Mouse (Mus musculus) stomach, embryonic 16.5 days (tissue): ENCODE measurements at regions not wholly inside any gene's neighbourhood (a gene's known extent, or its start where the extent isn't known, plus 50 kb on each side); places are given as distances from the start of the nearest gene placed in this dataset.

Source experiments
- ATAC-seq: fragments of 200-750 bp; cut with Nextera tagmentation; 2 replicates; pipeline ENCODE4 v1.8.0; 2017; ENCODE audit warnings: moderate number of reproducible peaks, moderate TSS enrichment; ENCODE audit not compliant: insufficient read depth, low FRiP score
- H3K27ac ChIP-seq: fragments of 300-500 bp; sonication (generic); 2 replicates; pipeline ENCODE4 v1.5.1; 2014; ENCODE audit warnings: low read length
- H3K27me3 ChIP-seq: fragments of 300-500 bp; sonication (generic); 2 replicates; pipeline ENCODE4 v1.6.1; 2014; ENCODE audit warnings: low read length, control low read depth, mixed read lengths; ENCODE audit not compliant: control insufficient read depth, insufficient read depth
- H3K36me3 ChIP-seq: fragments of 300-500 bp; sonication (generic); 2 replicates; pipeline ENCODE4 v1.6.1; 2014; ENCODE audit warnings: low read length; ENCODE audit not compliant: control insufficient read depth, insufficient read depth
- H3K4me1 ChIP-seq: fragments of 300-500 bp; sonication (generic); 2 replicates; pipeline ENCODE4 v1.6.1; 2014; ENCODE audit warnings: low read length, control low read depth, mixed read lengths; ENCODE audit not compliant: control insufficient read depth, insufficient read depth
- H3K4me2 ChIP-seq: fragments of 300-500 bp; sonication (generic); 2 replicates; pipeline ENCODE4 v1.6.1; 2014; ENCODE audit warnings: low read depth, low read length, mixed read lengths
- H3K4me3 ChIP-seq: fragments of 300-500 bp; sonication (generic); replicated peaks from 2 replicates; pipeline ENCODE4 v1.5.1; 2014; ENCODE audit warnings: mild to moderate bottlenecking, low read length
- H3K9ac ChIP-seq: fragments of 300-500 bp; sonication (generic); 2 replicates; pipeline ENCODE4 v1.6.1; 2014; ENCODE audit warnings: low read length
- H3K9me3 ChIP-seq: fragments of 300-500 bp; sonication (generic); replicated peaks from 2 replicates; pipeline ENCODE4 v1.6.1; 2016; ENCODE audit warnings: low read length, control low read depth; ENCODE audit not compliant: control insufficient read depth
- WGBS: fragments of 180-500 bp; shearing (Covaris S2); extraction: QIAGEN DNeasy Blood & Tissue Kit; methylation state at CpG from one replicate; pipeline ENCODE4 v1.1.7; 2014; 5-methylcytosine and 5-hydroxymethylcytosine counted together

- no peaks in the 10 kb centered on the region for H3K27me3 ChIP-seq
- H3K36me3 ChIP-seq, result no peaks in the 10 kb centered on the region
- 47% methylated on average over 7 of the region's 7 CpGs for WGBS
- H3K4me1 ChIP-seq, result no peaks in the 10 kb centered on the region
- H3K9ac ChIP-seq, result no peak overlapping the region
- no peak for ATAC-seq
- no peak overlapping the region for H3K4me3 ChIP-seq
- no peaks in the 10 kb centered on the region for H3K9me3 ChIP-seq
- no peak overlapping the region for H3K4me2 ChIP-seq
- no peak overlapping the region for H3K27ac ChIP-seq
Observed at GRCm38 (mm10) chr16:93246825-93247224, 357.0 kb downstream of the Setd4 start.

- Histone ChIP-seq H3K9me3 (no peaks in the 10 kb centered on the region), H3K4me3 (no peak overlapping the region), H3K27ac (no peak overlapping the region), H3K4me2 (no peak overlapping the region), H3K27me3 (no peaks in the 10 kb centered on the region), H3K4me1 (no peaks in the 10 kb centered on the region), H3K9ac (no peak overlapping the region), H3K36me3 (no peaks in the 10 kb centered on the region)
- no peak for ATAC-seq
- 79% methylated on average over 6 of the region's 6 CpGs for WGBS
Observed at GRCm38 (mm10) chr16:93245738-93246137, 358.1 kb downstream of the Setd4 start.

DNA sequence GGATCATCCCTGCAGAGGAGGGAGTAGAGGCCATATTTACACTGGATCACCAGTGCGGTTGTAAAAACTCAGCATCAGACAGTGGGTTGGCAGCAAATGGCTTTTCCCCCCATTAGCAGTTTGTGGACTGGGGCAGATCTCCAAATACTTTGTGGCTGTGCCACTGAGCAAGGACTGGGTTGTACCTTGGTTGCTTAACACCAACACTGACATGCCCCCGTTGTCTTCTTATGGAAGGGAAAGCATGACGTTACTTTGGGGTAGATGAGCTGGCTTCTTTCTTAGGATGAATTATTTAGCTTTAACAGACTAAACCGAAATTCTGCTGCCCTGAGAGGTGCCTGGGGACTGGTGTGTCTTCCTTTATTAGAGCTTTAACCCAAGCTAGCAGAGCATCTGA, 365.0 kb downstream of the Setd4 start:
- 90% methylated on average over 4 of the region's 4 CpGs for WGBS

GRCm38 (mm10) chr16:93238326-93238725, 365.5 kb downstream of the Setd4 start:
- Histone ChIP-seq H3K4me1 (no peaks in the 10 kb centered on the region), H3K36me3 (no peaks in the 10 kb centered on the region), H3K9me3 (no peaks in the 10 kb centered on the region), H3K4me3 (no peak overlapping the region), H3K27me3 (no peaks in the 10 kb centered on the region), H3K9ac (no peak overlapping the region), H3K4me2 (no peak overlapping the region), H3K27ac (no peak overlapping the region)
- 77% methylated on average over 4 of the region's 4 CpGs for WGBS
- no peak for ATAC-seq

More for the DNA sequence above, 365.0 kb downstream of the Setd4 start:
- H3K4me2 ChIP-seq, result no peak overlapping the region
- no peak overlapping the region for H3K4me3 ChIP-seq
- H3K36me3 ChIP-seq, result no peaks in the 10 kb centered on the region
- no peaks in the 10 kb centered on the region for H3K27me3 ChIP-seq
- no peaks in the 10 kb centered on the region for H3K9me3 ChIP-seq
- H3K27ac ChIP-seq, result no peak overlapping the region
- H3K9ac ChIP-seq, result no peak overlapping the region
- ATAC-seq, result no peak
- no peaks in the 10 kb centered on the region for H3K4me1 ChIP-seq

- H3K4me3 ChIP-seq, result no peak overlapping the region
- WGBS, result 81% methylated on average over 7 of the region's 7 CpGs
- H3K9me3 ChIP-seq, result no peaks in the 10 kb centered on the region
- no peaks in the 10 kb centered on the region for H3K36me3 ChIP-seq
- no peaks in the 10 kb centered on the region for H3K27me3 ChIP-seq
- H3K4me2 ChIP-seq, result no peak overlapping the region
- no peak overlapping the region for H3K27ac ChIP-seq
- no peak overlapping the region for H3K9ac ChIP-seq
- no peak for ATAC-seq
- H3K4me1 ChIP-seq, result no peaks in the 10 kb centered on the region
Observed at GRCm38 (mm10) chr16:93225644-93226043, 378.2 kb downstream of the Setd4 start.

DNA sequence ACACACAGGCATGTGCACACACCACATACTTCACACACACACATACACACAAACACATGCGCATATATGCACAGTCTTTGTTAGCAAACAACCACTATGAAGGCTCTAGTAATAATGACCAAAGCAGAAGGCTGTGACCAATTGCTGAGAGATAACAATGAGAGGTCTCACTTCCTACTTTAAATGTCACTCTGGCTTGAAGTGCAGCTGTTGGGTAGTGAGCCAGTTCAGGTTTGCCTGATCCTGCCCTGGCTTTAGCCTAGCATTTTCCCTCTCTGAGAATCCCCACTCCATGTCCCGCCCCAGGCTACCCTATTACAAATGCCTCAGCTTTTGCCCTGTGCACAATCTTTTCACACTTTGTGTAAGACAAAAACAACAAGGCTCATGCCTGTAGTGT, 378.7 kb downstream of the Setd4 start:
- H3K4me1 ChIP-seq, result no peaks in the 10 kb centered on the region
- no peaks in the 10 kb centered on the region for H3K9me3 ChIP-seq
- H3K27ac ChIP-seq, result no peak overlapping the region
- WGBS, result 89% methylated on average over 2 of the region's 2 CpGs
- ATAC-seq, result no peak
- no peak overlapping the region for H3K9ac ChIP-seq
- no peaks in the 10 kb centered on the region for H3K27me3 ChIP-seq
- H3K36me3 ChIP-seq, result no peaks in the 10 kb centered on the region
- no peak overlapping the region for H3K4me3 ChIP-seq
- H3K4me2 ChIP-seq, result no peak overlapping the region

DNA sequence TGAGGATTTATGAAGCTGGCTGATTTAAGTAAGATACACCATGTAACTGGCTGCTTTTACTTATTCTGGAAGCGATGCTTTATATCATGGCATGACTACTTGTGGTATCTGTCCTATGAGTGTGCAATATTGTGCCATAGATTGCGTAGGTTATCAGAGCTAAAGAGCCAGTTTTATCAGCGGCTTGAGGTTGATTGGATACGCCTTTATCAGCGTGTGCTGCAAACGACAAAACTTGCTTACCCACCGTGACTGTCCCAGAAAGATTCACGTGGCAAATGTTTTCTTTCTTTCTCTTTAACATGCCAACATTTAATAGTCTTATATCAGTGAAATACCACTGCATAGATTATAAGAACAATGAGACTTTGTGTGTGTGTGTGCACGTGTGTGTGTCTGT, 384.1 kb downstream of the Setd4 start:
- Histone ChIP-seq H3K4me3 (no peak overlapping the region), H3K4me2 (no peak overlapping the region), H3K9ac (no peak overlapping the region), H3K27me3 (no peaks in the 10 kb centered on the region), H3K9me3 (no peaks in the 10 kb centered on the region), H3K36me3 (no peaks in the 10 kb centered on the region), H3K4me1 (no peaks in the 10 kb centered on the region), H3K27ac (no peak overlapping the region)
- 68% methylated on average over 9 of the region's 9 CpGs for WGBS
- ATAC-seq, result no peak

DNA sequence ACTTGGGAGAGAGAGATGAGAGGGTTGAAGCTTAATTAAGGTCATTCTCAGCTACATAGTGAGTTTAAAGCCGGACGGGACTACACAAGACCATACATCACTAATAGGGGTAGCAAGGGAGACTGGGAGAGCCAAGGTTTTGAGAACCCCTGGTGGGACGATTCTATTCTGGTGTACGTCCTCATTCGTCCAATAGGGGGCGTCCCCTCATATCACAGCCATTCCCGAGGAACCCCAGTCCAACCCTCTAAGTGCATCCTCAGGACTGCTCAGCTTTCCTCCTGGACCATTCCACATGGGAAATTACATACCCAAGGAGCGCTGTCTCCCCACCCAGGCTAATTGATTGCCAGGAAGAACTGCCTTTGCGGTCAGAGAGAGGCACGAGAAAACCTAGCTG, 385.5 kb downstream of the Setd4 start:
- H3K4me3 ChIP-seq, result no peak overlapping the region
- H3K27ac ChIP-seq, result no peak overlapping the region
- ATAC-seq, result no peak
- H3K4me2 ChIP-seq, result no peak overlapping the region
- no peaks in the 10 kb centered on the region for H3K9me3 ChIP-seq
- no peaks in the 10 kb centered on the region for H3K36me3 ChIP-seq
- H3K4me1 ChIP-seq, result no peaks in the 10 kb centered on the region
- 76% methylated on average over 10 of the region's 10 CpGs for WGBS
- no peak overlapping the region for H3K9ac ChIP-seq
- no peaks in the 10 kb centered on the region for H3K27me3 ChIP-seq

GRCm38 (mm10) chr16:93217600-93218226, 386.1 kb downstream of the Setd4 start:
- Histone ChIP-seq H3K4me3 (no peak overlapping the region), H3K27me3 (no peaks in the 10 kb centered on the region), H3K4me1 (no peaks in the 10 kb centered on the region), H3K4me2 (no peak overlapping the region), H3K9ac (no peak overlapping the region), H3K27ac (no peak overlapping the region), H3K36me3 (no peaks in the 10 kb centered on the region), H3K9me3 (no peaks in the 10 kb centered on the region)
- 38% methylated on average over 12 of the region's 12 CpGs for WGBS
- no peak for ATAC-seq

DNA sequence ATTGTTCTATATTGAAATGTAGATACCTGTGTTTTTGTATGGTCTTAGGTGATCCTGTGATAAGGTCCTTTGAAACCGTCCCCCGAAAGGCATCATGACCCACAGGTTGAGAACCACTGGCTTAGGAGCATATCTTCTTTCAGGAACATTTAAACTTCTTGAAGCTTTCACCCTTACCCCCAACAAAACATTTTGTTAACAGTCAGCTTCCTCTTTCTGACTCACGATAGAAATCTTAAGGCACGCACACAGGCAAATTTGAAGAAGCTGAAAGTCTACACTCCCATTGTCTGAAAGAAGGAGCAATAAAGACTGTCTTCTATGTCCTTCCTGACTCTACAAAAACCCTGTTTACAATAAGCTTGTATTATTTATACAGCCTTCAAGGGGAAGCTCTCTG, 388.2 kb downstream of the Setd4 start:
- H3K4me1 ChIP-seq, result no peaks in the 10 kb centered on the region
- 65% methylated on average over 4 of the region's 4 CpGs for WGBS
- no peak overlapping the region for H3K4me2 ChIP-seq
- H3K9me3 ChIP-seq, result no peaks in the 10 kb centered on the region
- no peak overlapping the region for H3K4me3 ChIP-seq
- H3K36me3 ChIP-seq, result no peaks in the 10 kb centered on the region
- H3K9ac ChIP-seq, result no peak overlapping the region
- H3K27me3 ChIP-seq, result no peaks in the 10 kb centered on the region
- ATAC-seq, result no peak
- no peak overlapping the region for H3K27ac ChIP-seq
